Mouse (Mus musculus) CH12.LX (cell line): ENCODE data around the gene Nol10. TPM values are rescaled to one million over a fixed set of nuclear protein-coding genes. Genes with fewer than 3 reads are reported as not detected.
A peak's percentile ranks its signal among the peaks of the same experiment; 100 is the strongest.

ENCODE experiments used
- DNase-seq: peaks from one replicate; pipeline ENCODE4 v3.0.0-alpha.2; 2013; ENCODE audit errors: extremely low read depth
- H3K27ac ChIP-seq: 2 replicates; pipeline ENCODE4 v1.5.1; 2012; ENCODE audit warnings: low read depth, mild to moderate bottlenecking, control low read depth, moderate library complexity; ENCODE audit not compliant: insufficient read depth
- H3K27me3 ChIP-seq: replicated peaks from 2 replicates; pipeline ENCODE3; 2012; ENCODE audit warnings: inconsistent platforms
- H3K36me3 ChIP-seq, 2 experiments: replicated peaks in 1 of 2; 2 replicates each; pipeline versions ENCODE3 to v1.6.1; 2012; ENCODE audit warnings: inconsistent platforms in 1 of 2, low read length in 1 of 2, mild to moderate bottlenecking in 1 of 2, mixed read lengths in 1 of 2, moderate library complexity in 1 of 2; ENCODE audit not compliant: control insufficient read depth in 1 of 2, insufficient read depth in 1 of 2
- H3K4me1 ChIP-seq, 2 experiments: 2 replicates each; pipeline ENCODE4 v1.6.1; 2012; ENCODE audit warnings: inconsistent platforms in 1 of 2, moderate library complexity in 1 of 2; ENCODE audit not compliant: insufficient read depth in 2 of 2, control insufficient read depth in 1 of 2
- H3K4me2 ChIP-seq: 2 replicates; pipeline ENCODE4 v1.6.1; 2012; ENCODE audit warnings: low read depth, mild to moderate bottlenecking, control low read depth; ENCODE audit not compliant: poor library complexity, insufficient read depth, severe bottlenecking
- H3K4me3 ChIP-seq, 3 experiments: fragments of 150-350 bp in 1 of 3; sonication (generic) in 1 of 3; replicated peaks in 1 of 3; 2 replicates each; pipeline versions ENCODE3 to v1.5.1; 2011 to 2012; ENCODE audit warnings: low read depth in 2 of 3, low read length in 2 of 3, mild to moderate bottlenecking in 2 of 3, moderate library complexity in 2 of 3, control low read depth in 1 of 3, improper control_type of control experiment in 1 of 3, inconsistent platforms in 1 of 3, mixed read lengths in 1 of 3; ENCODE audit not compliant: poor library complexity in 1 of 3
- H3K79me2 ChIP-seq: replicated peaks from 2 replicates; pipeline ENCODE4 v1.6.1; 2012; ENCODE audit warnings: mild to moderate bottlenecking, moderate library complexity; ENCODE audit not compliant: control insufficient read depth, poor library complexity, insufficient read depth, severe bottlenecking; ENCODE audit errors: extremely low read depth
- H3K9ac ChIP-seq: 2 replicates; pipeline ENCODE4 v1.6.1; 2012; ENCODE audit warnings: low read depth, mild to moderate bottlenecking, control low read depth, moderate library complexity; ENCODE audit not compliant: insufficient read depth
- H3K9me3 ChIP-seq: replicated peaks from 2 replicates; pipeline ENCODE3; 2012; ENCODE audit warnings: low read length, inconsistent platforms, mixed read lengths
- CHD1 ChIP-seq: IDR thresholded peaks from 2 replicates; pipeline ENCODE4 v1.6.1; 2012; ENCODE audit warnings: low read depth, low read length, improper control_type of control experiment, inconsistent platforms
- CTCF ChIP-seq, 2 experiments: IDR thresholded peaks in 1 of 2; conservative IDR thresholded peaks in 1 of 2; 2 replicates each; pipeline ENCODE4 v1.5.1; 2011 to 2012; ENCODE audit warnings: low read depth in 2 of 2, low read length in 2 of 2, improper control_type of control experiment in 1 of 2, inconsistent platforms in 1 of 2, mild to moderate bottlenecking in 1 of 2, moderate library complexity in 1 of 2
- ELF1 ChIP-seq: IDR thresholded peaks from 2 replicates; pipeline ENCODE4 v1.6.1; 2014; ENCODE audit warnings: low read depth, mild to moderate bottlenecking, inconsistent platforms, low read length, improper control_type of control experiment
- EP300 ChIP-seq: IDR thresholded peaks from 2 replicates; pipeline ENCODE4 v1.6.1; 2011; ENCODE audit warnings: low read length, improper control_type of control experiment
- GABPA ChIP-seq: IDR thresholded peaks from 2 replicates; pipeline ENCODE4 v1.6.1; 2012; ENCODE audit warnings: low read depth, low read length, improper control_type of control experiment, inconsistent platforms; ENCODE audit not compliant: insufficient replicate concordance
- HCFC1 ChIP-seq: IDR thresholded peaks from 2 replicates; pipeline ENCODE4 v1.6.1; 2012; ENCODE audit warnings: low read depth, mild to moderate bottlenecking, inconsistent platforms, low read length, improper control_type of control experiment
- IRF4 ChIP-seq: IDR thresholded peaks from 2 replicates; pipeline ENCODE4 v1.6.1; 2014; ENCODE audit warnings: low read depth, mild to moderate bottlenecking, inconsistent platforms, low read length, improper control_type of control experiment
- JUN ChIP-seq: IDR thresholded peaks from 2 replicates; pipeline ENCODE4 v1.6.1; 2011; ENCODE audit warnings: low read depth, mild to moderate bottlenecking, low read length, improper control_type of control experiment, moderate library complexity; ENCODE audit not compliant: insufficient read depth
- JUND ChIP-seq: conservative IDR thresholded peaks from 2 replicates; pipeline ENCODE4 v1.6.1; 2011; ENCODE audit warnings: low read depth, low read length, improper control_type of control experiment
- KAT2A ChIP-seq: IDR thresholded peaks from 2 replicates; pipeline ENCODE4 v1.6.1; 2012; ENCODE audit warnings: low read length, improper control_type of control experiment, inconsistent platforms; ENCODE audit not compliant: insufficient replicate concordance
- MAFK ChIP-seq: IDR thresholded peaks from 2 replicates; pipeline ENCODE4 v1.6.1; 2011; ENCODE audit warnings: low read length, improper control_type of control experiment; ENCODE audit not compliant: insufficient replicate concordance
- MAX ChIP-seq: IDR thresholded peaks from 2 replicates; pipeline ENCODE4 v1.6.1; 2011; ENCODE audit warnings: low read length, improper control_type of control experiment
- MAZ ChIP-seq: IDR thresholded peaks from 2 replicates; pipeline ENCODE4 v1.6.1; 2012; ENCODE audit warnings: low read depth, mild to moderate bottlenecking, inconsistent platforms, low read length, improper control_type of control experiment, moderate library complexity
- MEF2A ChIP-seq: IDR thresholded peaks from 2 replicates; pipeline ENCODE4 v1.6.1; 2014; ENCODE audit warnings: low read depth, mild to moderate bottlenecking, inconsistent platforms, low read length, improper control_type of control experiment, borderline replicate concordance
- MXI1 ChIP-seq: IDR thresholded peaks from 2 replicates; pipeline ENCODE4 v1.6.1; 2011; ENCODE audit warnings: mild to moderate bottlenecking, low read depth, low read length, improper control_type of control experiment
- MYC ChIP-seq: IDR thresholded peaks from 2 replicates; pipeline ENCODE4 v1.6.1; 2011; ENCODE audit warnings: low read depth, mild to moderate bottlenecking, improper control_type of control experiment, low read length
- NRF1 ChIP-seq: IDR thresholded peaks from 2 replicates; pipeline ENCODE4 v1.6.1; 2014; ENCODE audit warnings: low read depth, mild to moderate bottlenecking, inconsistent platforms, low read length, improper control_type of control experiment, moderate library complexity
- PAX5 ChIP-seq: IDR thresholded peaks from 2 replicates; pipeline ENCODE4 v1.6.1; 2012; ENCODE audit warnings: low read length, inconsistent platforms, mixed read lengths
- POLR2AphosphoS2 ChIP-seq: IDR thresholded peaks from 2 replicates; pipeline ENCODE4 v1.6.1; 2011; ENCODE audit warnings: low read depth, low read length, improper control_type of control experiment
- RAD21 ChIP-seq: IDR thresholded peaks from 2 replicates; pipeline ENCODE4 v1.6.1; 2011; ENCODE audit warnings: low read depth, mild to moderate bottlenecking, low read length, improper control_type of control experiment, moderate library complexity
- RCOR1 ChIP-seq: conservative IDR thresholded peaks from 2 replicates; pipeline ENCODE4 v1.6.1; 2012; ENCODE audit warnings: low read depth, mild to moderate bottlenecking, inconsistent platforms, low read length, improper control_type of control experiment
- SIN3A ChIP-seq: IDR thresholded peaks from 2 replicates; pipeline ENCODE4 v1.6.1; 2012; ENCODE audit warnings: low read length, improper control_type of control experiment, inconsistent platforms
- SMC3 ChIP-seq: IDR thresholded peaks from 2 replicates; pipeline ENCODE4 v1.6.1; 2011; ENCODE audit warnings: low read depth, low read length, improper control_type of control experiment
- TBP ChIP-seq: conservative IDR thresholded peaks from 2 replicates; pipeline ENCODE4 v1.6.1; 2011; ENCODE audit warnings: low read depth, low read length, improper control_type of control experiment
- TCF12 ChIP-seq: IDR thresholded peaks from 2 replicates; pipeline ENCODE4 v1.6.1; 2014; ENCODE audit warnings: low read depth, mild to moderate bottlenecking, inconsistent platforms, low read length, improper control_type of control experiment
- UBTF ChIP-seq: IDR thresholded peaks from 2 replicates; pipeline ENCODE4 v1.6.1; 2012; ENCODE audit warnings: low read depth, mild to moderate bottlenecking, inconsistent platforms, low read length, improper control_type of control experiment, moderate library complexity
- USF1 ChIP-seq: IDR thresholded peaks from 2 replicates; pipeline ENCODE4 v1.6.1; 2014; ENCODE audit warnings: low read depth, mild to moderate bottlenecking, inconsistent platforms, low read length, improper control_type of control experiment
- USF2 ChIP-seq: conservative IDR thresholded peaks from 2 replicates; pipeline ENCODE4 v1.6.1; 2011; ENCODE audit warnings: low read depth, low read length, improper control_type of control experiment
- ZKSCAN1 ChIP-seq: IDR thresholded peaks from 2 replicates; pipeline ENCODE4 v1.6.1; 2012; ENCODE audit warnings: low read depth, inconsistent platforms, low read length, improper control_type of control experiment, borderline replicate concordance
- ZMIZ1 ChIP-seq: IDR thresholded peaks from 2 replicates; pipeline ENCODE4 v1.6.1; 2012; ENCODE audit warnings: low read depth, mild to moderate bottlenecking, inconsistent platforms, low read length, improper control_type of control experiment
- dilution Hi-C: fragments of 300-500 bp; cut with MboI; formaldehyde crosslinking; loops from 2 replicates; pipeline ENCODE4 v1.14.3; 2020; ENCODE audit warnings: low sequenced_read_pairs; ENCODE audit not compliant: extremely low pct_unique_long_range_greater_than_20kb, extremely low pct_ligation_motif_present
- in situ Hi-C: fragments of 300-500 bp; cut with MboI; formaldehyde crosslinking; loops from 3 replicates; pipeline ENCODE4 v1.14.3; 2019; ENCODE audit warnings: low sequenced_read_pairs, low pct_ligation_motif_present, low pct_unique_long_range_greater_than_20kb, mixed read lengths
- polyA plus RNA-seq: library from polyadenylated mRNA; unstranded; fragments of >175 nt; gene quantifications from 2 replicates; pipeline ENCODE4 v1.2.1, GENCODE M21; 2012; ENCODE audit warnings: low read depth; ENCODE audit not compliant: insufficient read length
- total RNA-seq, 2 experiments: library from RNA; depleted of rRNA; stranded (reverse); fragments of 300-350 nt in 1 of 2; fragments of >200 nt in 1 of 2; gene quantifications; 2 replicates each; pipeline ENCODE4 v1.2.3; 2012 to 2014

Nol10 gene
- total and polyA plus RNA-seq, 3 experiments, result 10.9 to 65.8 (median 14.5) TPM

- in situ Hi-C loops, result no loop called here
- H3K36me3 ChIP-seq, result peaks cover 33 to 64% of the 10 kb centered on the region in 2 experiments
- dilution Hi-C loops, result no loop called here
- peak overlapping the region; percentile 98 for H3K27ac ChIP-seq
- TF ChIP-seq JUND (no peak), TCF12 (no peak), MYC (no peak), USF1 (no peak), RAD21 (no peak), GABPA (no peak), SIN3A (no peak), HCFC1 (no peak), UBTF (no peak), ELF1 (no peak), TBP (no peak)
- DNase-seq, result peak; percentile 34
- H3K4me2 ChIP-seq, result peak overlapping the region; percentile 96
- H3K27me3 ChIP-seq, result no peaks in the 10 kb centered on the region
- H3K4me3 ChIP-seq, result no peak overlapping the region
- peak overlapping the region; percentile 27; the same call in 1 of the 2 replicates for H3K9ac ChIP-seq
- peaks cover 14 to 73% of the 10 kb centered on the region in 2 experiments for H3K4me1 ChIP-seq
- no peaks in the 10 kb centered on the region for H3K9me3 ChIP-seq
- H3K79me2 ChIP-seq, result 0 out of 2 replicates have a peak, but pooled peaks cover 2% of the 10 kb centered on the region
Measured at GRCm38 (mm10) chr12:17411242-17411641, 63.0 kb downstream of the Nol10 start.

GRCm38 (mm10) chr12:17411797-17412526 is 63.7 kb downstream of the Nol10 start:
- peak; percentile 90 for DNase-seq
- in situ Hi-C loops, result no loop called here
- Histone ChIP-seq H3K4me2 (peak overlapping the region; percentile 96), H3K79me2 (0 out of 2 replicates have a peak, but pooled peaks cover 2% of the 10 kb centered on the region), H3K4me3 (peak overlapping the region in 1 of 3 experiments; percentile 39), H3K9me3 (no peaks in the 10 kb centered on the region), H3K36me3 (peaks cover 37 to 64% of the 10 kb centered on the region in 2 experiments), H3K9ac (peak overlapping the region; percentile 54), H3K27ac (peak overlapping the region; percentile 98), H3K27me3 (no peaks in the 10 kb centered on the region), H3K4me1 (peaks cover 14 to 70% of the 10 kb centered on the region in 2 experiments)
- dilution Hi-C loops, result no loop called here
- TF ChIP-seq USF2 (no peak), USF1 (no peak), TCF12 (peak; percentile 73), CHD1 (no peak), JUND (no peak), IRF4 (peak; percentile 92), MYC (no peak), ZMIZ1 (no peak), MAFK (no peak), EP300 (peak; percentile 87), GABPA (no peak), MEF2A (peak; percentile 70), ZKSCAN1 (no peak), NRF1 (no peak), RAD21 (no peak; the same call in 1 of the 2 replicates), SIN3A (no peak), UBTF (no peak; the same call in 1 of the 2 replicates), JUN (no peak), MXI1 (no peak), POLR2AphosphoS2 (no peak), KAT2A (no peak), PAX5 (no peak), RCOR1 (no peak), MAZ (no peak), SMC3 (no peak), CTCF (conservative IDR thresholded peaks at IDR 0.05 in 1 of 2, IDR thresholded peaks at IDR 0.05 in 1 of 2; ENCODE audit: low read depth in 2 of 2, low read length in 2 of 2) (no peak), MAX (no peak; the same call in 1 of the 2 replicates)
